Mouse (Mus musculus) forebrain, embryonic 11.5 days (tissue): ENCODE measurements around the gene Pdcd1lg2. TPM values are rescaled to one million over a fixed set of nuclear protein-coding genes. Genes with fewer than 3 reads are reported as not detected.

Source experiments
- ATAC-seq: fragments of 200-750 bp; cut with Nextera tagmentation; replicated peaks from 2 replicates; pipeline ENCODE4 v1.8.0; 2017; ENCODE audit warnings: moderate TSS enrichment; ENCODE audit not compliant: low FRiP score
- DNase-seq: peaks from one replicate; pipeline ENCODE4 v3.0.0-alpha.2; 2017; ENCODE audit warnings: low spot score
- H3K27ac ChIP-seq: fragments of 300-500 bp; sonication (generic); 2 replicates; pipeline ENCODE4 v1.5.1; 2014; ENCODE audit warnings: low read depth, low read length
- H3K27me3 ChIP-seq: fragments of 300-500 bp; sonication (generic); 2 replicates; pipeline ENCODE4 v1.6.1; 2014; ENCODE audit warnings: mild to moderate bottlenecking, low read length, mixed read lengths; ENCODE audit not compliant: control insufficient read depth, insufficient read depth
- H3K36me3 ChIP-seq: fragments of 300-500 bp; sonication (generic); 2 replicates; pipeline ENCODE4 v1.6.1; 2014; ENCODE audit warnings: mild to moderate bottlenecking, low read length, moderate library complexity, mixed read lengths; ENCODE audit not compliant: control insufficient read depth, insufficient read depth
- H3K4me1 ChIP-seq: fragments of 300-500 bp; sonication (generic); replicated peaks from 2 replicates; pipeline ENCODE4 v1.6.1; 2014; ENCODE audit warnings: low read length, mixed read lengths; ENCODE audit not compliant: control insufficient read depth, insufficient read depth
- H3K4me2 ChIP-seq: fragments of 300-500 bp; sonication (generic); 2 replicates; pipeline ENCODE4 v1.6.1; 2014; ENCODE audit warnings: low read depth, mild to moderate bottlenecking, low read length, moderate library complexity, mixed read lengths; ENCODE audit not compliant: severe bottlenecking
- H3K4me3 ChIP-seq: fragments of 300-500 bp; sonication (generic); 2 replicates; pipeline ENCODE4 v1.5.1; 2014; ENCODE audit warnings: low read depth, low read length
- H3K9ac ChIP-seq: fragments of 300-500 bp; sonication (generic); 2 replicates; pipeline ENCODE4 v1.6.1; 2014; ENCODE audit warnings: low read length
- H3K9me3 ChIP-seq: fragments of 300-500 bp; sonication (generic); 2 replicates; pipeline ENCODE4 v1.6.1; 2016; ENCODE audit warnings: low read length, mixed read lengths; ENCODE audit not compliant: control insufficient read depth
- WGBS: fragments of 180-500 bp; shearing (Covaris S2); extraction: QIAGEN DNeasy Blood & Tissue Kit; methylation state at CpG from one replicate; pipeline ENCODE4 v1.1.7; 2014; 5-methylcytosine and 5-hydroxymethylcytosine counted together
- polyA plus RNA-seq: library from polyadenylated mRNA; unstranded; fragments of >200 nt; fragmentation: Nextera tagmentation; extraction: Ambion mirVana; gene quantifications from 2 replicates; pipeline ENCODE4 v1.2.1, GENCODE M21; 2014

Pdcd1lg2 gene
- polyA plus RNA-seq, 1 experiment from 2014 or later, result not detected

GRCm38 (mm10) chr19:29439242-29439641, 28.5 kb downstream of the Pdcd1lg2 start:
- no peaks in the 10 kb centered on the region for H3K27me3 ChIP-seq
- no peak overlapping the region for H3K4me2 ChIP-seq
- no peak overlapping the region for H3K9ac ChIP-seq
- WGBS, result 82% methylated on average over 3 of the region's 3 CpGs
- H3K4me3 ChIP-seq, result no peak overlapping the region
- no peaks in the 10 kb centered on the region for H3K4me1 ChIP-seq
- H3K36me3 ChIP-seq, result no peaks in the 10 kb centered on the region
- no peak overlapping the region for H3K27ac ChIP-seq
- ATAC-seq (no peak), DNase-seq (no peak)
- H3K9me3 ChIP-seq, result no peaks in the 10 kb centered on the region

- no peaks in the 10 kb centered on the region for H3K9me3 ChIP-seq
- H3K4me1 ChIP-seq, result no peaks in the 10 kb centered on the region
- H3K4me2 ChIP-seq, result no peak overlapping the region
- DNase-seq (no peak), ATAC-seq (no peak)
- H3K27me3 ChIP-seq, result no peaks in the 10 kb centered on the region
- H3K27ac ChIP-seq, result no peak overlapping the region
- H3K4me3 ChIP-seq, result no peak overlapping the region
- no peak overlapping the region for H3K9ac ChIP-seq
- 81% methylated on average over 2 of the region's 2 CpGs for WGBS
- H3K36me3 ChIP-seq, result no peaks in the 10 kb centered on the region
Observed at GRCm38 (mm10) chr19:29442492-29442891, 31.8 kb downstream of the Pdcd1lg2 start.

- DNase-seq (no peak), ATAC-seq (no peak)
- Histone ChIP-seq H3K27me3 (no peaks in the 10 kb centered on the region), H3K36me3 (no peaks in the 10 kb centered on the region), H3K4me3 (no peak overlapping the region), H3K9me3 (no peaks in the 10 kb centered on the region), H3K4me2 (no peak overlapping the region), H3K4me1 (no peaks in the 10 kb centered on the region), H3K9ac (no peak overlapping the region), H3K27ac (no peak overlapping the region)
- WGBS, result 84% methylated on average over 3 of the region's 3 CpGs
Observed at GRCm38 (mm10) chr19:29444364-29444763, 33.6 kb downstream of the Pdcd1lg2 start.

GRCm38 (mm10) chr19:29448373-29448772, 37.7 kb downstream of the Pdcd1lg2 start:
- no peak overlapping the region for H3K9ac ChIP-seq
- 81% methylated on average over 1 of the region's 1 CpGs for WGBS
- ATAC-seq (no peak), DNase-seq (no peak)
- H3K4me3 ChIP-seq, result no peak overlapping the region
- no peak overlapping the region for H3K4me2 ChIP-seq
- H3K9me3 ChIP-seq, result no peaks in the 10 kb centered on the region; the same call in 1 of the 2 replicates
- no peak overlapping the region for H3K27ac ChIP-seq
- no peaks in the 10 kb centered on the region for H3K27me3 ChIP-seq
- no peaks in the 10 kb centered on the region for H3K36me3 ChIP-seq
- no peaks in the 10 kb centered on the region for H3K4me1 ChIP-seq

- Histone ChIP-seq H3K27ac (no peak overlapping the region), H3K9ac (no peak overlapping the region), H3K9me3 (no peaks in the 10 kb centered on the region; the same call in 1 of the 2 replicates), H3K4me2 (no peak overlapping the region), H3K36me3 (no peaks in the 10 kb centered on the region), H3K27me3 (no peaks in the 10 kb centered on the region), H3K4me1 (no peaks in the 10 kb centered on the region), H3K4me3 (no peak overlapping the region)
- DNase-seq (no peak), ATAC-seq (no peak)
- 92% methylated on average over 8 of the region's 8 CpGs for WGBS
Observed at GRCm38 (mm10) chr19:29450376-29450775, 39.7 kb downstream of the Pdcd1lg2 start.

- ATAC-seq (no peak), DNase-seq (no peak)
- no peak overlapping the region for H3K4me3 ChIP-seq
- no peaks in the 10 kb centered on the region for H3K36me3 ChIP-seq
- no peak overlapping the region for H3K4me2 ChIP-seq
- no peaks in the 10 kb centered on the region for H3K4me1 ChIP-seq
- no peaks in the 10 kb centered on the region for H3K27me3 ChIP-seq
- no peak overlapping the region for H3K9ac ChIP-seq
- no peak overlapping the region for H3K27ac ChIP-seq
- 89% methylated on average over 10 of the region's 10 CpGs for WGBS
- H3K9me3 ChIP-seq, result no peaks in the 10 kb centered on the region; the same call in 1 of the 2 replicates
Observed at GRCm38 (mm10) chr19:29454141-29454601, 43.5 kb downstream of the Pdcd1lg2 start.

GRCm38 (mm10) chr19:29455156-29455555, 44.4 kb downstream of the Pdcd1lg2 start:
- 87% methylated on average over 1 of the region's 1 CpGs for WGBS
- Histone ChIP-seq H3K27me3 (no peaks in the 10 kb centered on the region), H3K4me2 (no peak overlapping the region), H3K4me3 (no peak overlapping the region), H3K4me1 (no peaks in the 10 kb centered on the region), H3K9ac (no peak overlapping the region), H3K36me3 (no peaks in the 10 kb centered on the region), H3K27ac (no peak overlapping the region), H3K9me3 (no peaks in the 10 kb centered on the region; the same call in 1 of the 2 replicates)
- DNase-seq (no peak), ATAC-seq (no peak)

- DNase-seq (no peak), ATAC-seq (no peak)
- no peaks in the 10 kb centered on the region for H3K9me3 ChIP-seq
- no peak overlapping the region for H3K4me2 ChIP-seq
- no peak overlapping the region for H3K4me3 ChIP-seq
- no peaks in the 10 kb centered on the region for H3K27me3 ChIP-seq
- 86% methylated on average over 1 of the region's 1 CpGs for WGBS
- H3K36me3 ChIP-seq, result no peaks in the 10 kb centered on the region
- H3K9ac ChIP-seq, result no peak overlapping the region
- no peak overlapping the region for H3K27ac ChIP-seq
- H3K4me1 ChIP-seq, result no peaks in the 10 kb centered on the region
Observed at GRCm38 (mm10) chr19:29457982-29458381, 47.3 kb downstream of the Pdcd1lg2 start.

GRCm38 (mm10) chr19:29462462-29462861, 51.7 kb downstream of the Pdcd1lg2 start:
- no peaks in the 10 kb centered on the region for H3K27me3 ChIP-seq

More at GRCm38 (mm10) chr19:29462462-29462861, 51.7 kb downstream of the Pdcd1lg2 start:
- Histone ChIP-seq H3K4me3 (no peak overlapping the region), H3K36me3 (no peaks in the 10 kb centered on the region), H3K4me1 (no peaks in the 10 kb centered on the region), H3K9me3 (no peaks in the 10 kb centered on the region), H3K27ac (no peak overlapping the region), H3K4me2 (no peak overlapping the region), H3K9ac (no peak overlapping the region)
- 83% methylated on average over 4 of the region's 4 CpGs for WGBS
- no peak for ATAC-seq
- DNase-seq, result no peak
